Mouse (Mus musculus) testis, adult 2 months (tissue): ENCODE data around the gene Snx32. TPM values are rescaled to one million over a fixed set of nuclear protein-coding genes. Genes with fewer than 3 reads are reported as not detected.
"Not testable (repeated sequence)": the region's sequence is repeated elsewhere in the genome, so short reads cannot be mapped to it uniquely, and the experiment has no call there.

ENCODE experiments used
- H3K27ac ChIP-seq: fragments of 200-500 bp; 2 replicates; pipeline ENCODE4 v1.5.1; 2012; ENCODE audit warnings: low read depth, low read length; ENCODE audit not compliant: control insufficient read depth, insufficient read depth
- H3K27me3 ChIP-seq: fragments of 200-500 bp; 2 replicates; pipeline ENCODE4 v1.6.1; 2012; ENCODE audit warnings: mild to moderate bottlenecking, low read length, moderate library complexity; ENCODE audit not compliant: control insufficient read depth, insufficient read depth
- H3K36me3 ChIP-seq: fragments of 200-500 bp; 2 replicates; pipeline ENCODE4 v1.6.1; 2012; ENCODE audit warnings: mild to moderate bottlenecking, low read length; ENCODE audit not compliant: control insufficient read depth, insufficient read depth
- H3K4me1 ChIP-seq: fragments of 200-500 bp; 2 replicates; pipeline ENCODE4 v1.6.1; 2012; ENCODE audit warnings: low read length; ENCODE audit not compliant: control insufficient read depth, insufficient read depth
- H3K4me3 ChIP-seq: fragments of 200-500 bp; 2 replicates; pipeline ENCODE4 v1.5.1; 2012; ENCODE audit warnings: low read depth, mild to moderate bottlenecking, low read length, moderate library complexity, mixed read lengths; ENCODE audit not compliant: control insufficient read depth
- CTCF ChIP-seq: fragments of 200-500 bp; IDR thresholded peaks from 2 replicates; pipeline ENCODE4 v1.5.1; 2012; ENCODE audit warnings: low read depth, mild to moderate bottlenecking, inconsistent platforms, low read length, moderate library complexity; ENCODE audit not compliant: control insufficient read depth, insufficient read depth, insufficient replicate concordance
- POLR2A ChIP-seq: fragments of 200-500 bp; IDR thresholded peaks from 2 replicates; pipeline ENCODE4 v1.6.1; 2012; ENCODE audit warnings: low read depth, mild to moderate bottlenecking, inconsistent platforms, low read length, moderate library complexity; ENCODE audit not compliant: control insufficient read depth
- polyA plus RNA-seq: library from polyadenylated mRNA; depleted of rRNA; stranded (reverse); fragments of >200 nt; gene quantifications from 2 replicates; pipeline ENCODE4 v1.2.3, GENCODE M21; 2012

Snx32 gene
- polyA plus RNA-seq, 1 experiment: 12.7 TPM

GRCm38 (mm10) chr19:5511074-5511632, 815 bp upstream of the Snx32 start:
- TF ChIP-seq CTCF (no peak), POLR2A (no peak)
- H3K27ac ChIP-seq: peak overlapping the region; percentile 89
- no peaks in the 10 kb centered on the region for H3K27me3 ChIP-seq
- H3K4me1 ChIP-seq: peaks cover 15% of the 10 kb centered on the region
- H3K4me3 ChIP-seq: peak overlapping the region; percentile 92
- H3K36me3 ChIP-seq: no peaks in the 10 kb centered on the region

DNA sequence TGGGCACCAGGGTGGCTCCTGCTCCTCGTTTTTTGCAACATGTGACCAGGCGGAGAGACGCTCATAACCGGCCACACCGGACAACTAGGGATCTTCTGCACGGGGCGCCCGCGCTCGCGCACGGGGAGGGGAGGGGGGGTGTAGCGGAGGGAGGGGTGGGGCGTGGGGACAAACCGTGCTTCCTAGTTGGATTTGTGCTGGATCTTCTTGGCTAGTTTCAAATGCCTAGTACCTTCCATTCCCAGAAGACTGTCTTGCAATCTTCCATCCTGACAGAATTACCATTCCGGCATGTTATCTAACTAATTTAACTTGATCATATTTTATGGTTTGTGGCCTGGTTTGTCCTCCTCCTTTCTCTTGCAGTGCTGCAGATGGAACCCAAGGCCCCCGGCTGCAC, 6.7 kb downstream of the Snx32 start, which contains the start of gene 1700020D05Rik:
Gene 1700020D05Rik, minus strand, starts transcription at position 101 of the 400 bp plus-strand sequence.
- TF ChIP-seq POLR2A (no peak), CTCF (no peak)
- H3K36me3 ChIP-seq: no peaks in the 10 kb centered on the region
- H3K4me1 ChIP-seq: peaks cover 15% of the 10 kb centered on the region
- H3K27me3 ChIP-seq: no peaks in the 10 kb centered on the region
- peak within 1 kb of the TSS; percentile 90 for H3K4me3 ChIP-seq
- H3K27ac ChIP-seq: peak within 1 kb of the TSS; percentile 75

- Histone ChIP-seq H3K4me3 (no peak overlapping the region), H3K27ac (peak overlapping the region; percentile 42; the same call in 1 of the 2 replicates), H3K27me3 (no peaks in the 10 kb centered on the region), H3K36me3 (no peaks in the 10 kb centered on the region), H3K4me1 (peaks cover 15% of the 10 kb centered on the region)
- TF ChIP-seq CTCF (no peak), POLR2A (no peak)
Observed at GRCm38 (mm10) chr19:5500330-5500875, 9.9 kb downstream of the Snx32 start.

DNA sequence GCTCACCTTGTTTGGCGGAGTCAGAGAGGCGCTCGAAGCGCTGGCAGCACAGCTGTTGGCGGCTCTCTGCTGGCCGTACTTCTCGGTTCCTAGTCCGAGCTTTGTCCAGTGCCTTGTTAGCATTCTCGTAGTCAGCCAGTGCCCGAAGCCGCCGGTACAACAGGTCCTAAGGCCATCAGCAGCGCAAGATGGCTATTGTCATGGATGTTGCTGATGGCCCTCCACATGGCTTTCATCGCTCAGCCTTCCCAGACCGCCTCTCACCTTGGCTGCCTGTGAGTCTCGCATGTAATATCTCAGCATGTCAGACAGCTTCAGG, 14.3 kb downstream of the Snx32 start:
- Histone ChIP-seq H3K4me1 (no peaks in the 10 kb centered on the region), H3K27ac (no peak overlapping the region), H3K36me3 (no peaks in the 10 kb centered on the region; the same call in none of the 2 replicates), H3K27me3 (no peaks in the 10 kb centered on the region), H3K4me3 (no peak overlapping the region)
- TF ChIP-seq POLR2A (no peak), CTCF (no peak)

DNA sequence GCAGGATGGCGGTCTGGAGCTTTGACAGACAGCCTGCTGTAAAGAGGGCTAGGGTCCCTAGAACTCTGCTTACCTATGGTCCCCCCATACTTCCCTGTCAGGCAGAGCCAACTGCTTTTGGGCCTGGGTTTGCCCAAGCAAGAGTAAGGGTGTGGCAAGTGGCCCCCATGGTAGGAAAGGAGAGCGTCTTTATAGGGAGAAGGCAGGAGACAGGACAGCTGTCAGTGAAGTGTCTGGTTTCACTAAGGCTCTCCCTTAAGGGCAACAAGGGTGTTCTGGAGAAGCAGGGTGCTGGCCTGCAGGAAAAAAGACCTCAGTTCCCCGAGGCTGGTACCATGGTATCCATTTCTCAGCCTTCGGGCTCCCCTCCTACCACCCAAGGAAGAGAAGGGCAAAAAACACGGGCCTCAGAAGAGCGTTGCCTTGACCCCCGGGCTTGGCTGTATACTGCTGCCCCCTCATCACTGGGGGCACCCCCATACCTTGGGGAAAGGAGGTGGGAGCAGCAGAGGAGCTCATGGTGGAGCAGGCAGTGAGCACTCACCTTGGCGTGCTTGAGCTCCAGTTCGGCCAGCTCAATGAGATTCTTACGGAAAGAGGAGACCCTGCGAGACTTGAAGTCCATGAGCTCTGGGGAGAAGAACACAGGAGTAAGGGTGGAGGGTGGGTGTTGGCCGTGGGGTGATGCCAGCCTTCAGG, 14.8 kb downstream of the Snx32 start:
- no peak for TF ChIP-seq CTCF
- TF ChIP-seq POLR2A: no peak
- Histone ChIP-seq H3K27ac (no peak overlapping the region), H3K36me3 (no peaks in the 10 kb centered on the region; the same call in none of the 2 replicates), H3K4me1 (no peaks in the 10 kb centered on the region), H3K4me3 (no peak overlapping the region), H3K27me3 (no peaks in the 10 kb centered on the region)

- Histone ChIP-seq H3K27me3 (no peaks in the 10 kb centered on the region), H3K27ac (no peak overlapping the region), H3K4me1 (peaks cover 2% of the 10 kb centered on the region; the same call in 1 of the 2 replicates), H3K4me3 (no peak overlapping the region), H3K36me3 (no peaks in the 10 kb centered on the region; the same call in none of the 2 replicates)
- TF ChIP-seq CTCF: no peak
- no peak for TF ChIP-seq POLR2A
Observed at GRCm38 (mm10) chr19:5494314-5494713, 16.0 kb downstream of the Snx32 start.

- H3K4me1 ChIP-seq, H3K36me3 ChIP-seq, H3K27me3 ChIP-seq, H3K4me3 ChIP-seq, H3K27ac ChIP-seq: not testable (repeated sequence)
Observed at GRCm38 (mm10) chr19:5493301-5493721, 17.0 kb downstream of the Snx32 start.
